Mouse (Mus musculus) embryo, embryonic 10 days (tissue): ENCODE measurements around the gene Ptprd.
"Not testable (repeated sequence)": the region's sequence is repeated elsewhere in the genome, so short reads cannot be mapped to it uniquely, and the experiment has no call there.

Experiments used
- DNase-seq: peaks from one replicate; pipeline ENCODE4 v3.0.0-alpha.2; 2015; ENCODE audit warnings: low spot score

Gene Ptprd

GRCm38 (mm10) chr4:77889489-77889888, 322.3 kb downstream of the Ptprd start:
- no peak for DNase-seq

- no peak for DNase-seq
Measured at GRCm38 (mm10) chr4:77880213-77880612, 331.5 kb downstream of the Ptprd start.

GRCm38 (mm10) chr4:77861269-77861668, 350.5 kb downstream of the Ptprd start:
- DNase-seq: no peak

- not testable (repeated sequence) for DNase-seq
Measured at GRCm38 (mm10) chr4:77797391-77797790, 414.4 kb downstream of the Ptprd start.

GRCm38 (mm10) chr4:77777237-77777636, 434.5 kb downstream of the Ptprd start:
- no peak for DNase-seq

GRCm38 (mm10) chr4:77763790-77764189, 448.0 kb downstream of the Ptprd start:
- no peak for DNase-seq

GRCm38 (mm10) chr4:77743391-77743790, 468.4 kb downstream of the Ptprd start:
- no peak for DNase-seq

GRCm38 (mm10) chr4:77721908-77722307, 489.9 kb downstream of the Ptprd start:
- DNase-seq: no peak

- no peak for DNase-seq
Measured at GRCm38 (mm10) chr4:77717792-77718191, 494.0 kb downstream of the Ptprd start.

- DNase-seq: no peak
Measured at GRCm38 (mm10) chr4:77710231-77710630, 501.5 kb downstream of the Ptprd start.

- no peak for DNase-seq
Measured at GRCm38 (mm10) chr4:77698294-77698693, 513.5 kb downstream of the Ptprd start.

GRCm38 (mm10) chr4:77675798-77676197, 536.0 kb downstream of the Ptprd start:
- no peak for DNase-seq

- DNase-seq: no peak
Measured at GRCm38 (mm10) chr4:77664761-77665160, 547.0 kb downstream of the Ptprd start.

GRCm38 (mm10) chr4:77662309-77662708, 549.5 kb downstream of the Ptprd start:
- no peak for DNase-seq

- no peak for DNase-seq
Measured at GRCm38 (mm10) chr4:77655669-77656068, 556.1 kb downstream of the Ptprd start.

- DNase-seq: no peak
Measured at GRCm38 (mm10) chr4:77649615-77650325, 562.0 kb downstream of the Ptprd start.

- no peak for DNase-seq
Measured at GRCm38 (mm10) chr4:77648911-77649310, 562.9 kb downstream of the Ptprd start.

- no peak for DNase-seq
Measured at GRCm38 (mm10) chr4:77647451-77648137, 564.2 kb downstream of the Ptprd start.

GRCm38 (mm10) chr4:77644435-77644834, 567.3 kb downstream of the Ptprd start:
- DNase-seq: no peak

GRCm38 (mm10) chr4:77640022-77640421, 571.7 kb downstream of the Ptprd start:
- no peak for DNase-seq

GRCm38 (mm10) chr4:77613129-77613528, 598.6 kb downstream of the Ptprd start:
- no peak for DNase-seq

GRCm38 (mm10) chr4:77586624-77587023, 625.1 kb downstream of the Ptprd start:
- no peak for DNase-seq

GRCm38 (mm10) chr4:77586222-77586621, 625.5 kb downstream of the Ptprd start:
- no peak for DNase-seq
